Mouse (Mus musculus): ENCODE data around the gene Samd8. TPM values are rescaled to one million over a fixed set of nuclear protein-coding genes. Genes with fewer than 3 reads are reported as not detected.

Samd8 gene
- total and polyA plus RNA-seq, 3 experiments = 5.4 to 9.5 (median 7.0) TPM

GRCm38 (mm10) chr14:21811744-21812393 is 61.5 kb downstream of the Samd8 start:
- TF ChIP-seq ZNF384 (IDR thresholded peaks at IDR 0.05; ENCODE audit: low read depth, low read length) = no peak
- no peak for TF ChIP-seq CTCF (conservative IDR thresholded peaks at IDR 0.05 in 1 of 2, IDR thresholded peaks at IDR 0.05 in 1 of 2; ENCODE audit: low read depth in 2 of 2, low read length in 2 of 2)
- Histone ChIP-seq H3K9me3 (replicated peaks; ENCODE audit: low read length) (no peaks in the 10 kb centered on the region), H3K4me2 (ENCODE audit: insufficient read depth, low read depth, poor library complexity, severe bottlenecking) (no peak overlapping the region), H3K36me3 (replicated peaks in 1 of 2; ENCODE audit: control insufficient read depth in 1 of 2, insufficient read depth in 1 of 2, low read length in 1 of 2) (no peaks in the 10 kb centered on the region), H3K9ac (ENCODE audit: insufficient read depth, low read depth) (no peak overlapping the region), H3K27ac (ENCODE audit: insufficient read depth, low read depth) (no peak overlapping the region), H3K4me1 (ENCODE audit: control insufficient read depth in 1 of 2, insufficient read depth in 2 of 2) (peaks cover 12 to 31% of the 10 kb centered on the region in 2 experiments), H3K27me3 (replicated peaks) (no peaks in the 10 kb centered on the region), H3K79me2 (replicated peaks; ENCODE audit: control insufficient read depth, extremely low read depth, insufficient read depth, poor library complexity, severe bottlenecking) (no peaks in the 10 kb centered on the region), H3K4me3 (replicated peaks in 1 of 3; ENCODE audit: low read depth in 2 of 3, low read length in 2 of 3, poor library complexity in 1 of 3) (no peak overlapping the region)
- dilution Hi-C loops (cut with MboI; ENCODE audit: extremely low pct_ligation_motif_present, extremely low pct_unique_long_range_greater_than_20kb, low sequenced_read_pairs) = no loop called here
- in situ Hi-C loops (cut with MboI; ENCODE audit: low pct_ligation_motif_present, low pct_unique_long_range_greater_than_20kb, low sequenced_read_pairs) = loop anchor here (5.0 kb wide), 1 partner anchor 40 kb away; no protein-coding TSS in a partner anchor
- DNase-seq (ENCODE audit: extremely low read depth) = no peak

DNA sequence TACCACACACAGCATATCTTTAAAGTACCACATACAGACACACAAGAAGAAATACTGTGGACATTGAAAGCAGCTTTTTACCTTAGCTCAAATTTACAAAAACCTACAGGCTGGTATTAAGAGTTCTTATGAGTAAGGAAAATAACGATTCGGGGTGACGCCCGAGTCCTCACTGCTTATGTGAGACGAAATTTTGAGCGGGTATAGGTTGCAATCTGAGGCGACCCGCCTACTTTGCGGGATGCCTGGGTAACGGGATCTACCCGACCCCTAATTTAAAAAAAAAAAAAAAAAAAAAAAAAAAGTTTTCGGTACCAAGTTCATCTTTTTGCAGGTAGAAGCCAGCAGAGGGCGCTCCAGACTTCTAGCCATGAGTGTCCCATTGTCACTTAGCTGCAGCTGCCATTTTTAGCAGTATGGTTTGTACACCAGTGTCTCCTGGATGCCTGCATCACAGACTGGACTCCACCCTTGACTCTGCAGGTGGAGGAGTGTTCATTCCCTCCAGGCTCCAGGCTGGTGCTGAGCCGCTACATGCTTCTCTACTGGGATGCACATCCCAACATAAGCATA is 62.3 kb downstream of the Samd8 start:
- H3K4me1 ChIP-seq (ENCODE audit: control insufficient read depth in 1 of 2, insufficient read depth in 2 of 2) = peaks cover 12 to 29% of the 10 kb centered on the region in 2 experiments
- H3K4me2 ChIP-seq (ENCODE audit: insufficient read depth, low read depth, poor library complexity, severe bottlenecking) = peak overlapping the region; percentile 38
- TF ChIP-seq SMC3 (IDR thresholded peaks at IDR 0.05; ENCODE audit: low read depth, low read length) (peak; percentile 68), CTCF (conservative IDR thresholded peaks at IDR 0.05 in 1 of 2, IDR thresholded peaks at IDR 0.05 in 1 of 2; ENCODE audit: low read depth in 2 of 2, low read length in 2 of 2) (peak; percentile 61 to 92), JUND (conservative IDR thresholded peaks at IDR 0.05; ENCODE audit: low read depth, low read length) (0 out of 2 replicates have a peak, but pooled peaks have one; percentile 17), MAX (IDR thresholded peaks at IDR 0.05; ENCODE audit: low read length) (no peak; the same call in 1 of the 2 replicates), ZNF384 (IDR thresholded peaks at IDR 0.05; ENCODE audit: low read depth, low read length) (peak; percentile 99), MYC (IDR thresholded peaks at IDR 0.05; ENCODE audit: low read depth, low read length) (0 out of 2 replicates have a peak, but pooled peaks have one; percentile 44), BHLHE40 (IDR thresholded peaks at IDR 0.05; ENCODE audit: low read depth, low read length) (peak; percentile 31; the same call in 1 of the 2 replicates), KAT2A (IDR thresholded peaks at IDR 0.05; ENCODE audit: insufficient replicate concordance, low read length) (no peak), POLR2A (IDR thresholded peaks at IDR 0.05; ENCODE audit: low read depth, low read length) (peak; percentile 40; the same call in 1 of the 2 replicates), IRF4 (IDR thresholded peaks at IDR 0.05; ENCODE audit: low read depth, low read length) (peak; percentile 42), MAFK (IDR thresholded peaks at IDR 0.05; ENCODE audit: insufficient replicate concordance, low read length) (no peak), NELFE (IDR thresholded peaks at IDR 0.05; ENCODE audit: low read depth, low read length) (peak; percentile 34; the same call in 1 of the 2 replicates), UBTF (IDR thresholded peaks at IDR 0.05; ENCODE audit: low read depth, low read length) (0 out of 2 replicates have a peak, but pooled peaks have one; percentile 37), MEF2A (IDR thresholded peaks at IDR 0.05; ENCODE audit: borderline replicate concordance, low read depth, low read length) (peak; percentile 68; the same call in 1 of the 2 replicates), RAD21 (IDR thresholded peaks at IDR 0.05; ENCODE audit: low read depth, low read length) (peak; percentile 77)
- no peaks in the 10 kb centered on the region for H3K27me3 ChIP-seq (replicated peaks)
- peak overlapping the region in 2 of 3 experiments; percentile 15 to 24 for H3K4me3 ChIP-seq (replicated peaks in 1 of 3; ENCODE audit: low read depth in 2 of 3, low read length in 2 of 3, poor library complexity in 1 of 3)
- no peaks in the 10 kb centered on the region for H3K9me3 ChIP-seq (replicated peaks; ENCODE audit: low read length)
- dilution Hi-C loops (cut with MboI; ENCODE audit: extremely low pct_ligation_motif_present, extremely low pct_unique_long_range_greater_than_20kb, low sequenced_read_pairs) (no loop called here), in situ Hi-C loops (cut with MboI; ENCODE audit: low pct_ligation_motif_present, low pct_unique_long_range_greater_than_20kb, low sequenced_read_pairs) (loop anchor here (5.0 kb wide), 1 partner anchor 40 kb away; no protein-coding TSS in a partner anchor)
- H3K36me3 ChIP-seq (replicated peaks in 1 of 2; ENCODE audit: control insufficient read depth in 1 of 2, insufficient read depth in 1 of 2, low read length in 1 of 2) = no peaks in the 10 kb centered on the region
- H3K79me2 ChIP-seq (replicated peaks; ENCODE audit: control insufficient read depth, extremely low read depth, insufficient read depth, poor library complexity, severe bottlenecking) = no peaks in the 10 kb centered on the region
- 0 out of 2 replicates have a peak overlapping the region, but pooled peaks have one; percentile 47 for H3K9ac ChIP-seq (ENCODE audit: insufficient read depth, low read depth)
- DNase-seq (ENCODE audit: extremely low read depth) = peak; percentile 94
- H3K27ac ChIP-seq (ENCODE audit: insufficient read depth, low read depth) = peak overlapping the region; percentile 68
